Mouse (Mus musculus): ENCODE results near the gene Ccnl2. TPM values are rescaled to one million over a fixed set of nuclear protein-coding genes. Genes with fewer than 3 reads are reported as not detected.
A peak's percentile ranks its signal among the peaks of the same experiment; 100 is the strongest.

Ccnl2 gene
- polyA plus RNA-seq, 1 experiment, result 91.9 TPM

GRCm38 (mm10) chr4:155837404-155838010, 25.2 kb downstream of the Ccnl2 start:
- TF ChIP-seq CTCF (IDR thresholded peaks at IDR 0.05; ENCODE audit: borderline replicate concordance, insufficient read depth, low read length) (no peak), POLR2A (IDR thresholded peaks at IDR 0.05; ENCODE audit: low read depth, low read length) (no peak; the same call in 1 of the 2 replicates)
- Histone ChIP-seq H3K27ac (ENCODE audit: insufficient read depth, low read length) (peak overlapping the region; percentile 100), H3K4me3 (ENCODE audit: insufficient read depth, low read length) (no peak overlapping the region), H3K4me1 (ENCODE audit: control insufficient read depth, insufficient read depth, low read length) (peaks cover 13% of the 10 kb centered on the region)

GRCm38 (mm10) chr4:155838187-155839153, 26.2 kb downstream of the Ccnl2 start:
- Histone ChIP-seq H3K4me1 (ENCODE audit: control insufficient read depth, insufficient read depth, low read length) (peaks cover 10% of the 10 kb centered on the region), H3K4me3 (ENCODE audit: insufficient read depth, low read length) (no peak overlapping the region), H3K27ac (ENCODE audit: insufficient read depth, low read length) (peak overlapping the region; percentile 100)
- TF ChIP-seq CTCF (IDR thresholded peaks at IDR 0.05; ENCODE audit: borderline replicate concordance, insufficient read depth, low read length), result no peak
- peak; percentile 46 for TF ChIP-seq POLR2A (IDR thresholded peaks at IDR 0.05; ENCODE audit: low read depth, low read length)

GRCm38 (mm10) chr4:155839483-155839910, 27.2 kb downstream of the Ccnl2 start, which contains the start of gene Mxra8:
Gene Mxra8, plus strand, starts transcription at chr4:155839680.
- H3K27ac ChIP-seq (ENCODE audit: insufficient read depth, low read length), result peak within 1 kb of the TSS; percentile 100
- peak within 1 kb of the TSS; percentile 81 for H3K4me3 ChIP-seq (ENCODE audit: insufficient read depth, low read length)
- H3K4me1 ChIP-seq (ENCODE audit: control insufficient read depth, insufficient read depth, low read length), result peaks cover 4% of the 10 kb centered on the region; the same call in 1 of the 2 replicates
- TF ChIP-seq POLR2A (IDR thresholded peaks at IDR 0.05; ENCODE audit: low read depth, low read length), result peak; percentile 94
- no peak for TF ChIP-seq CTCF (IDR thresholded peaks at IDR 0.05; ENCODE audit: borderline replicate concordance, insufficient read depth, low read length)

- TF ChIP-seq POLR2A (IDR thresholded peaks at IDR 0.05; ENCODE audit: low read depth, low read length) (peak; percentile 5; the same call in 1 of the 2 replicates), CTCF (IDR thresholded peaks at IDR 0.05; ENCODE audit: borderline replicate concordance, insufficient read depth, low read length) (no peak)
- Histone ChIP-seq H3K27ac (ENCODE audit: insufficient read depth, low read length) (peak overlapping the region; percentile 97), H3K4me1 (ENCODE audit: control insufficient read depth, insufficient read depth, low read length) (peaks cover 4% of the 10 kb centered on the region; the same call in 1 of the 2 replicates)
Observed at GRCm38 (mm10) chr4:155840076-155841002, 28.1 kb downstream of the Ccnl2 start.

GRCm38 (mm10) chr4:155841003-155841454, 28.7 kb downstream of the Ccnl2 start:
- Histone ChIP-seq H3K4me3 (ENCODE audit: insufficient read depth, low read length) (peak overlapping the region; percentile 81), H3K27ac (ENCODE audit: insufficient read depth, low read length) (peak overlapping the region; percentile 97)

More at GRCm38 (mm10) chr4:155840076-155841002, 28.1 kb downstream of the Ccnl2 start:
- H3K4me3 ChIP-seq (ENCODE audit: insufficient read depth, low read length), result peak overlapping the region; percentile 81

GRCm38 (mm10) chr4:155841651-155842270, 29.5 kb downstream of the Ccnl2 start:
- Histone ChIP-seq H3K27ac (ENCODE audit: insufficient read depth, low read length) (no peak overlapping the region), H3K4me3 (ENCODE audit: insufficient read depth, low read length) (peak overlapping the region; percentile 16; the same call in 1 of the 2 replicates), H3K4me1 (ENCODE audit: control insufficient read depth, insufficient read depth, low read length) (peaks cover 4% of the 10 kb centered on the region; the same call in 1 of the 2 replicates)
- TF ChIP-seq CTCF (IDR thresholded peaks at IDR 0.05; ENCODE audit: borderline replicate concordance, insufficient read depth, low read length) (no peak), POLR2A (IDR thresholded peaks at IDR 0.05; ENCODE audit: low read depth, low read length) (no peak)

More at GRCm38 (mm10) chr4:155841003-155841454, 28.7 kb downstream of the Ccnl2 start:
- peaks cover 4% of the 10 kb centered on the region; the same call in 1 of the 2 replicates for H3K4me1 ChIP-seq (ENCODE audit: control insufficient read depth, insufficient read depth, low read length)
- TF ChIP-seq CTCF (IDR thresholded peaks at IDR 0.05; ENCODE audit: borderline replicate concordance, insufficient read depth, low read length), result peak; percentile 61; the same call in 1 of the 2 replicates
- TF ChIP-seq POLR2A (IDR thresholded peaks at IDR 0.05; ENCODE audit: low read depth, low read length), result peak; percentile 75

- H3K4me1 ChIP-seq (ENCODE audit: control insufficient read depth, insufficient read depth, low read length), result peaks cover 4% of the 10 kb centered on the region; the same call in 1 of the 2 replicates
- no peak overlapping the region for H3K27ac ChIP-seq (ENCODE audit: insufficient read depth, low read length)
- no peak overlapping the region for H3K4me3 ChIP-seq (ENCODE audit: insufficient read depth, low read length)
- TF ChIP-seq CTCF (IDR thresholded peaks at IDR 0.05; ENCODE audit: borderline replicate concordance, insufficient read depth, low read length), result no peak
- TF ChIP-seq POLR2A (IDR thresholded peaks at IDR 0.05; ENCODE audit: low read depth, low read length), result no peak
Observed at GRCm38 (mm10) chr4:155843231-155843630, 30.9 kb downstream of the Ccnl2 start.

GRCm38 (mm10) chr4:155846871-155847578, 34.7 kb downstream of the Ccnl2 start, which contains the start of gene Dvl1:
Gene Dvl1, plus strand, starts transcription at chr4:155847402.
- TF ChIP-seq CTCF (IDR thresholded peaks at IDR 0.05; ENCODE audit: borderline replicate concordance, insufficient read depth, low read length) (0 out of 2 replicates have a peak, but pooled peaks have one; percentile 21), POLR2A (IDR thresholded peaks at IDR 0.05; ENCODE audit: low read depth, low read length) (peak; percentile 62)

More at GRCm38 (mm10) chr4:155846871-155847578, 34.7 kb downstream of the Ccnl2 start, which contains the start of gene Dvl1:
- peak within 1 kb of the TSS; percentile 70 for H3K27ac ChIP-seq (ENCODE audit: insufficient read depth, low read length)
- H3K4me1 ChIP-seq (ENCODE audit: control insufficient read depth, insufficient read depth, low read length), result peaks cover 6% of the 10 kb centered on the region; the same call in 1 of the 2 replicates
- peak within 1 kb of the TSS; percentile 69 for H3K4me3 ChIP-seq (ENCODE audit: insufficient read depth, low read length)

All from embryonic fibroblast, embryonic 13.5 days (primary cell).